Mouse (Mus musculus) spleen, postnatal 10 days (tissue): Measurements from ENCODE around the gene Fv1.

Experiments
- DNase-seq, 2 experiments: peaks; one replicate each; pipeline ENCODE4 v3.0.0; 2021 to 2022; ENCODE audit warnings: low spot score in 2 of 2

The Fv1 gene

GRCm38 (mm10) chr4:147884138-147884537 lies 15.4 kb downstream of the Fv1 start:
- no peak for DNase-seq

DNA sequence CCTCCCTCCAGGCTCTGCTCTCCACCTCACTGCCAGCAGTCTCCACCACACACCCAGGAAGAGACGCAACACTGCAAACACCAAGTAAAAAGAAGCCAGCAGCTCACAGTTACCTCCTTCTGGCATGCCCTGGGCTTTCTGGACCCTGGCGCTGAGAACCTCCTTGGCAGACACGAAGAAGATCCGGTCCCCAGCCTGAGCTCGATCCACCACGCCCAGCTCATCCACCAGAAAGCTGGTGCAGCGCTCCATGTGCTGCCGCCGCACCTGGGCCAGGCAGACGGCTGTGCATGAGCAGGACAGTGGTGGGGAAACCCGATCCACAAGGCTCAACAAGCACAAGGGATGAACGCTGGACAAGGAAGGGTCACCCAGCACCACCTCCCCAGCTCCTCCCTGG lies 17.4 kb downstream of the Fv1 start:
- no peak for DNase-seq

DNA sequence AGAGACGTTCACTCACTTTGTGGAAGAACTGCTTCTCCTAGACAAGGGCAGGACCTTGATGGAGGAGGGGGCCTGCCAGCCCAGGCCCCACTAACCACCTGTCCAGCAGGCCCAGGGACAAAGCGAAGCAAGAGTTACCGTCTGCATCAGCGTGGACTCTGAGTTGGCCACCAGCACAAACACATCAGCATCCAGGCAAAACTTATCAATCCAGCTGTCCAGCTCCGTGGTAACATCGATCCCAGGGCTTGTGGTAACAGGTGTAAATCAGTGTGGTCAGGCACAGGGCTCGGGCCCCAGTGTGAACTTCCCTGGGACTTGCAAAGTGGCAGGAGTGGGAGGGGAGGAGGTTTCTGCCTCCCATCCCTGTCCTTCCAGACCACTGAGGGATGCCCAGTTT lies 18.5 kb downstream of the Fv1 start:
- DNase-seq: no peak

GRCm38 (mm10) chr4:147888237-147888636 lies 19.5 kb downstream of the Fv1 start:
- no peak for DNase-seq

- DNase-seq: no peak
Observed at GRCm38 (mm10) chr4:147890341-147890740, 21.6 kb downstream of the Fv1 start.

- no peak for DNase-seq
Observed at GRCm38 (mm10) chr4:147895815-147896330, 27.1 kb downstream of the Fv1 start.

DNA sequence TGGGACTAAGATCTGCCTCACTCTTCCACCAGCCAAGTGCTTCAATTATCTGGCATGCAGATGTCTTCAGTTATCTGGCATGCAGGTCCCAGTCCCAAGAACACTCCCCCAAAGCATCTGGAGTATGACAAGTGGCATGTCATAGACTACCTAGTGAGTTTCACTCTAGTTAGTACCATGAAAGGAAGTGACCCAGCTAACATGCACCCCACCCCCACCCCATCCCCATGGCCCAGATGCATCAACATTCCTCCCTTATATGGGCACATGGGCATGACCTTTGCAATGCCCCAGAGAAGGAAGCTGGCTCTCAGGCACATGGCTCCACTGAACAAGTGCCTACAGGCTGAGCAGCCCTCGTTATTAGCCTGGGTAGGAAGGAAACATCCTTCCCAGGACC lies 27.6 kb downstream of the Fv1 start:
- no peak for DNase-seq

- no peak for DNase-seq
Observed at GRCm38 (mm10) chr4:147897348-147897747, 28.6 kb downstream of the Fv1 start.

DNA sequence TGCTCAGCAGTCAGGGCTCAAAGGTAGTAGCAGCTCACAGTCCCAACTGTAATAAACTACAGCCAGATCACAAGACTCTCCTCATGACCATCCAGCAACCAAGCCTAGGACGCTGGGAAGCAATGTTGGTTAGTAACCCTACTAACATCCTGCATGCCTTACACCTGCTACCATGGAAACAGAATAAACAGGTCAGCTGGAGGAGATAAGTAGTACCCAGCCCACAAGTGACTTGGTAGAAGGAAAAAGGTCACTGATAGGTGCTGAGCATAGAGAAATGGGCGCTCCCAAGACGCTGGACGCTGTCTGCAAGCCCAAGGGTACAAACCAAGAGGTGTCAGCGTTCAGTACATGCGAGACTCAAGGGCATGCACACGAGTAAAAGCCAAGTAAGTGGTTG lies 31.7 kb downstream of the Fv1 start:
- DNase-seq: no peak

DNA sequence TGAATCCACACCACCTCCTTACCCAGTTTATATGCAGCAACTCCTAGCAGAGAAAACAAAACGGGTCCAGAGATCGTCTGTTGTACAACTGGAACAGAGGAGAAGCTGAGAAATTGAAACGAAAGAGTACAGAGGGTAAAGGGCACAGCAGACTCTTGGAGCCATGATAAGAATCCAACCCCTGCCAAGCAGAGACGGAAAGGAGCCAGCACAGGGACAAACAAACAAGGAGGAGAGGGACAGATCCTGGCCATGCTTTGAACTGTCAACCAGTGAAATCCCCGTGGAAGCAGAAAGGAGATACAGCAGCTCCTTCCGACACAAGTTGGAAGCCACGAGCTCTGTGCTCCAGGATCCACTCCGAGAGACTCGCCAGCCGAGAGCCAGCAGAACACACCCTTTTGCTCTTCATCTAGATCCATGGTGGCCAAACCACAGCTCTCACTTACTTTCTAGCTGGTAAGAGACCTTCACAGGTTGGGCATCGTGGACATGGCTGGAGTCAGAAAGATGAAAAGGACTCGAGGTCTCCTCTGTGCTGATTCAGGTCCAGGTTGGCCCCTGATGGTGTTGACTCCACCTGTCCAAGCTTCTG lies 34.2 kb downstream of the Fv1 start:
- no peak for DNase-seq

GRCm38 (mm10) chr4:147903601-147904000 lies 34.8 kb downstream of the Fv1 start:
- DNase-seq: no peak

DNA sequence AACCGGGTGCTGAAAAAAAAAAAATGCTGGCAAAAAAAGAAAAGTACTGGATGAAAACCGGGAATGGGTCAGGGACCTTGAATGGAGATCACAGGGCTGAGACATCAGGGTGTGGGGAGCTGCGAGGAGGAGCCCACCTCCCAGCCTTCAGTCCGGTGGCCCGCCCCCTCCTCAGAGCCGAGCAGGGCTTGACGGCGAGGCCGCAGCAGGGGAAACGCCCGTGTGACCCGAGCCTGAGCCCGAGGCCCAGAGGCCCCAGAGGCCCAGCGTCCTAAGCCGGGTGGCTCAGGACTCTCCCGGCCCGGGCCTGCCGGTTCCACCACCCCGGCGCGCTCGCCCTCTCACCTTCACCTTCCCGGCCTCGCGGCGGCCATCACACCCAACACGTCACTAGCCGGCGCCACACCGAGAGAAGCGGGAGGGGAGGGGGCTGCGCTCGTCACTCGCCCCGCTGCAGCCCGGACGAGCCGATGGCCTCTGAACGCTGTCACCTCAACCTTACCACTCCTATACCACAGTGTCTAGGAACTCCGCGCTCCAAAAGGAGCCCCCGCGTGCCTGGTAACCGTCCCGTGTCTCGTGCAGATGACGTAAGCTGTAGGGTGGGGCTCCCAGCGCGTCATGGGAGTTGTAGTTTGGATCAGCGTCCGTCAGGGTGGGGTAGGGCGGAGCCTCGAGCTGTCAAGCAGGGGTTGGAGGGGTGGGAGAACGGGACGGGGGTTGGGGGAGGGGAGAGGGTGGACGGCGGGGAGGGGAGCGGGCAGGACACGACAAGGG lies 35.7 kb downstream of the Fv1 start, which contains the start of gene Mfn2:
Gene Mfn2, minus strand, starts transcription at position 392 of the 777 bp plus-strand sequence.
- DNase-seq: peak; percentile 92

GRCm38 (mm10) chr4:147905090-147905659 lies 36.4 kb downstream of the Fv1 start:
- DNase-seq: no peak

- no peak for DNase-seq
Observed at GRCm38 (mm10) chr4:147906230-147906629, 37.5 kb downstream of the Fv1 start.

DNA sequence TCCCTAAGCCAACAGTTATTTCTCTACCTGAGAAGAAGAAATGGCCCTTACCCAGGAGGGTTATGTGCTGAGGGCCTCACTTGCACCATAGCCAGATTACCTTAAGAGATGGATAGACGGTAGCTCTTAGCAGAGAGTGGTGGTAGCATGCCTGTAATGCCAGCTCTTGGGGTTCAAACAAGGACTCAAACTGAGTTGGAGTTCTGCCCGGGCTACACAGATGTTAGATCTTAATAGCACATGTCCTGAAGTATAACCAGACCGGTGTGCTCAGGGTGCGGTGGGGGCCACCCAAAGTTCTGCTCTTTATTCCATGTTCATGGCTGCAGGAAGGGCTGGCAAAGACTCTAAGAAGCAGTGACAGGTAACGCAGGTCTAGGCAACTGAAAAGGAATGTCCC lies 40.7 kb downstream of the Fv1 start:
- no peak for DNase-seq

GRCm38 (mm10) chr4:147918459-147919121 lies 49.8 kb downstream of the Fv1 start:
- DNase-seq: peak in 1 of 2 experiments; percentile 60
